Mouse (Mus musculus): Measurements from ENCODE around the gene Myh14. TPM values are rescaled to one million over a fixed set of nuclear protein-coding genes. Genes with fewer than 3 reads are reported as not detected.

The Myh14 gene
- polyA plus RNA-seq, 2 experiments from 2014 or later: not detected

GRCm38 (mm10) chr7:44669103-44669502 is 1.5 kb downstream of the Myh14 start:
- ATAC-seq: no peak

GRCm38 (mm10) chr7:44667996-44668738 is 2.5 kb downstream of the Myh14 start:
- ATAC-seq: no peak

GRCm38 (mm10) chr7:44666462-44666861 is 4.2 kb downstream of the Myh14 start:
- ATAC-seq: no peak

- no peak for ATAC-seq
These were observed 5.9 kb downstream of the Myh14 start for GRCm38 (mm10) chr7:44664731-44665130.

- ATAC-seq: no peak
These were observed 7.1 kb downstream of the Myh14 start for GRCm38 (mm10) chr7:44663546-44663945.

- no peak for ATAC-seq
These were observed 8.1 kb downstream of the Myh14 start for GRCm38 (mm10) chr7:44662569-44662968.

- no peak for ATAC-seq
These were observed 8.5 kb downstream of the Myh14 start for GRCm38 (mm10) chr7:44662168-44662567.

- no peak for ATAC-seq
These were observed 9.4 kb downstream of the Myh14 start for GRCm38 (mm10) chr7:44661219-44661618.

- ATAC-seq: no peak
These were observed 15.1 kb downstream of the Myh14 start for GRCm38 (mm10) chr7:44655504-44655903.

GRCm38 (mm10) chr7:44653773-44654172 is 16.9 kb downstream of the Myh14 start:
- ATAC-seq: no peak

GRCm38 (mm10) chr7:44651416-44651815 is 19.2 kb downstream of the Myh14 start:
- ATAC-seq: no peak

- ATAC-seq: no peak
These were observed 20.7 kb downstream of the Myh14 start for GRCm38 (mm10) chr7:44649990-44650389.

- ATAC-seq: no peak
These were observed 21.5 kb downstream of the Myh14 start for GRCm38 (mm10) chr7:44649094-44649610.

GRCm38 (mm10) chr7:44647729-44648128 is 22.9 kb downstream of the Myh14 start:
- ATAC-seq: no peak

- peak; percentile 61 for ATAC-seq
These were observed 23.5 kb downstream of the Myh14 start for GRCm38 (mm10) chr7:44647042-44647724.

GRCm38 (mm10) chr7:44645951-44646350 is 24.7 kb downstream of the Myh14 start:
- no peak for ATAC-seq

- no peak for ATAC-seq
These were observed 25.4 kb downstream of the Myh14 start for GRCm38 (mm10) chr7:44645256-44645655.

GRCm38 (mm10) chr7:44641887-44642286 is 28.8 kb downstream of the Myh14 start:
- ATAC-seq: no peak

- no peak for ATAC-seq
These were observed 29.6 kb downstream of the Myh14 start for GRCm38 (mm10) chr7:44640843-44641605.

GRCm38 (mm10) chr7:44638663-44639062 is 32.0 kb downstream of the Myh14 start:
- ATAC-seq: no peak

GRCm38 (mm10) chr7:44636684-44637083 is 34.0 kb downstream of the Myh14 start:
- ATAC-seq: no peak

GRCm38 (mm10) chr7:44633407-44633806 is 37.2 kb downstream of the Myh14 start:
- ATAC-seq: no peak

- ATAC-seq: no peak
These were observed 38.0 kb downstream of the Myh14 start for GRCm38 (mm10) chr7:44632676-44633075.
